Mouse (Mus musculus): ENCODE data around the gene Mrpl2.

Gene Mrpl2

GRCm38 (mm10) chr17:46628471-46628790 is 17.6 kb upstream of the Mrpl2 start:
- DNase-seq, result peak in 1 of 2 experiments; percentile 49

- peak; percentile 33 to 78 for DNase-seq
Observed at GRCm38 (mm10) chr17:46628791-46629684, 17.0 kb upstream of the Mrpl2 start, which contains the start of gene Ptk7. Gene Ptk7, minus strand, starts transcription at chr17:46629504.

GRCm38 (mm10) chr17:46629685-46630441 is 16.2 kb upstream of the Mrpl2 start:
- peak; percentile 61 to 64 for DNase-seq

GRCm38 (mm10) chr17:46636831-46637523 is 9.1 kb upstream of the Mrpl2 start:
- peak; percentile 66 to 76 for DNase-seq

GRCm38 (mm10) chr17:46639929-46640328 is 6.1 kb upstream of the Mrpl2 start:
- DNase-seq, result no peak

- DNase-seq, result no peak
Observed at GRCm38 (mm10) chr17:46642060-46642459, 4.0 kb upstream of the Mrpl2 start.

- no peak for DNase-seq
Observed at GRCm38 (mm10) chr17:46644152-46644805, 1.8 kb upstream of the Mrpl2 start.

- DNase-seq, result peak; percentile 94 to 95
Observed at GRCm38 (mm10) chr17:46644916-46645475, 1.0 kb upstream of the Mrpl2 start.

GRCm38 (mm10) chr17:46646322-46646662 is 263 bp downstream of the Mrpl2 start:
- no peak for DNase-seq

GRCm38 (mm10) chr17:46647279-46647678 is 1.2 kb downstream of the Mrpl2 start:
- no peak for DNase-seq

- DNase-seq, result no peak
Observed at GRCm38 (mm10) chr17:46648436-46648835, 2.4 kb downstream of the Mrpl2 start.

- peak in 1 of 2 experiments; percentile 50 for DNase-seq
Observed at GRCm38 (mm10) chr17:46649811-46650210, 3.8 kb downstream of the Mrpl2 start.

GRCm38 (mm10) chr17:46650232-46651031 is 4.4 kb downstream of the Mrpl2 start, which contains the start of gene Cul7:
Gene Cul7, plus strand, starts transcription at chr17:46650337.
- DNase-seq, result peak; percentile 95 to 96

- no peak for DNase-seq
Observed at GRCm38 (mm10) chr17:46651292-46651691, 5.3 kb downstream of the Mrpl2 start.

- no peak for DNase-seq
Observed at GRCm38 (mm10) chr17:46651755-46652547, 5.9 kb downstream of the Mrpl2 start.

- DNase-seq, result no peak
Observed at GRCm38 (mm10) chr17:46656054-46656453, 10.0 kb downstream of the Mrpl2 start.

- no peak for DNase-seq
Observed at GRCm38 (mm10) chr17:46661351-46661750, 15.3 kb downstream of the Mrpl2 start.

- DNase-seq, result no peak
Observed at GRCm38 (mm10) chr17:46661981-46662380, 16.0 kb downstream of the Mrpl2 start.

GRCm38 (mm10) chr17:46662730-46663129 is 16.7 kb downstream of the Mrpl2 start:
- DNase-seq, result peak; percentile 34 to 57

GRCm38 (mm10) chr17:46667712-46668111 is 21.7 kb downstream of the Mrpl2 start:
- no peak for DNase-seq

GRCm38 (mm10) chr17:46669911-46670310 is 23.9 kb downstream of the Mrpl2 start:
- DNase-seq, result no peak

All from kidney, postnatal 36 days (tissue).